Mouse (Mus musculus) C2C12 (cell line): ENCODE measurements around the gene Gm2696. TPM values are rescaled to one million over a fixed set of nuclear protein-coding genes. Genes with fewer than 3 reads are reported as not detected.

Source experiments
- H3K27me3 ChIP-seq: one replicate; pipeline ENCODE4 v1.6.1; 2011; ENCODE audit not compliant: control insufficient read depth, insufficient read depth, insufficient read length
- H3K36me3 ChIP-seq: one replicate; pipeline ENCODE4 v1.6.1; 2011; ENCODE audit not compliant: control insufficient read depth, insufficient read depth
- H3K4me3 ChIP-seq: one replicate; pipeline ENCODE4 v1.5.1; 2011; ENCODE audit warnings: mild to moderate bottlenecking, control low read depth; ENCODE audit not compliant: poor library complexity, insufficient read depth, severe bottlenecking
- H3K79me2 ChIP-seq: one replicate; pipeline ENCODE4 v1.6.1; 2011; ENCODE audit not compliant: control insufficient read depth, insufficient read depth
- H3K79me3 ChIP-seq: one replicate; pipeline ENCODE4 v1.6.1; 2011; ENCODE audit warnings: low read depth, control low read depth
- H3ac ChIP-seq: one replicate; pipeline ENCODE3; 2011; ENCODE audit warnings: low read depth; ENCODE audit not compliant: control insufficient read depth, insufficient read length
- CEBPB ChIP-seq: IDR thresholded peaks from one replicate; pipeline ENCODE4 v1.6.1; 2011; ENCODE audit warnings: low read depth, mild to moderate bottlenecking, control low read depth, moderate library complexity
- CTCF ChIP-seq: IDR thresholded peaks from one replicate; pipeline ENCODE4 v1.5.1; 2011; ENCODE audit not compliant: control insufficient read depth, insufficient read depth, insufficient read length
- FOSL1 ChIP-seq: IDR thresholded peaks from one replicate; pipeline ENCODE4 v1.8.0; 2011; ENCODE audit warnings: mild to moderate bottlenecking, low read length; ENCODE audit not compliant: poor library complexity, insufficient read depth, severe bottlenecking
- MAX ChIP-seq: IDR thresholded peaks from one replicate; pipeline ENCODE4 v1.6.1; 2011; ENCODE audit warnings: mild to moderate bottlenecking, control low read depth
- MYOD1 ChIP-seq: IDR thresholded peaks from one replicate; pipeline ENCODE4 v1.6.1; 2011; ENCODE audit warnings: low read depth; ENCODE audit not compliant: control insufficient read depth, insufficient read length
- MYOG ChIP-seq: IDR thresholded peaks from one replicate; pipeline ENCODE4 v1.6.1; 2011; ENCODE audit not compliant: control insufficient read depth, insufficient read length; ENCODE audit errors: extremely low read depth
- USF1 ChIP-seq: IDR thresholded peaks from one replicate; pipeline ENCODE4 v1.6.1; 2011; ENCODE audit warnings: low read depth, mild to moderate bottlenecking, control low read depth, moderate library complexity
- polyA plus RNA-seq: library from polyadenylated mRNA; unstranded; fragments of >200 nt; fragmentation: generic; extraction: Trizol; gene quantifications from one replicate; pipeline ENCODE4 v1.2.1, GENCODE M21; 2012; ENCODE audit warnings: missing spikeins

The Gm2696 gene
- polyA plus RNA-seq, 1 experiment = not detected

- Histone ChIP-seq H3K79me2 (no peaks in the 10 kb centered on the region), H3K27me3 (peaks cover 7% of the 10 kb centered on the region), H3K4me3 (no peak within 1 kb of the TSS), H3ac (no peak within 1 kb of the TSS), H3K79me3 (no peaks in the 10 kb centered on the region), H3K36me3 (no peaks in the 10 kb centered on the region)
- no peak for TF ChIP-seq USF1
- no peak for TF ChIP-seq MYOG
- TF ChIP-seq MAX = no peak
- TF ChIP-seq CEBPB = no peak
- TF ChIP-seq CTCF = no peak
- TF ChIP-seq MYOD1 = no peak
- no peak for TF ChIP-seq FOSL1
Observed at GRCm38 (mm10) chr10:77811743-77812142, 2.7 kb upstream of the Gm2696 start, which contains the start of gene Gm9507. TSS of gene Gm9507 (minus strand) at chr10:77811843.

GRCm38 (mm10) chr10:77815514-77815913, 1.0 kb downstream of the Gm2696 start:
- no peaks in the 10 kb centered on the region for H3K79me3 ChIP-seq
- H3K36me3 ChIP-seq = no peaks in the 10 kb centered on the region
- H3K4me3 ChIP-seq = no peak overlapping the region
- H3K79me2 ChIP-seq = no peaks in the 10 kb centered on the region
- peaks cover 20% of the 10 kb centered on the region for H3K27me3 ChIP-seq
- H3ac ChIP-seq = no peak overlapping the region
- TF ChIP-seq FOSL1 (no peak), CTCF (no peak), USF1 (no peak), MAX (no peak), MYOD1 (no peak), MYOG (no peak), CEBPB (no peak)

GRCm38 (mm10) chr10:77818523-77818922, 4.0 kb downstream of the Gm2696 start:
- Histone ChIP-seq H3K4me3 (no peak overlapping the region), H3K79me2 (no peaks in the 10 kb centered on the region), H3K27me3 (peaks cover 24% of the 10 kb centered on the region), H3K36me3 (no peaks in the 10 kb centered on the region), H3ac (no peak overlapping the region), H3K79me3 (no peaks in the 10 kb centered on the region)
- no peak for TF ChIP-seq MYOG
- no peak for TF ChIP-seq MAX
- TF ChIP-seq CTCF = no peak
- TF ChIP-seq CEBPB = no peak
- TF ChIP-seq MYOD1 = no peak
- TF ChIP-seq USF1 = no peak

- Histone ChIP-seq H3K27me3 (peaks cover 20% of the 10 kb centered on the region), H3K4me3 (no peak overlapping the region), H3K79me2 (no peaks in the 10 kb centered on the region), H3ac (no peak overlapping the region), H3K36me3 (no peaks in the 10 kb centered on the region), H3K79me3 (no peaks in the 10 kb centered on the region)
- TF ChIP-seq CTCF (no peak), MYOG (no peak), CEBPB (no peak), USF1 (no peak), FOSL1 (no peak), MYOD1 (no peak), MAX (no peak)
Observed at GRCm38 (mm10) chr10:77819203-77819602, 4.7 kb downstream of the Gm2696 start.

GRCm38 (mm10) chr10:77826951-77827350, 12.5 kb downstream of the Gm2696 start, which contains the start of gene Krtap10-4:
TSS of gene Krtap10-4 (minus strand) at chr10:77827095.
- TF ChIP-seq MYOD1 = no peak
- TF ChIP-seq MYOG = no peak
- H3K4me3 ChIP-seq = no peak within 1 kb of the TSS
- H3K27me3 ChIP-seq = peaks cover 24% of the 10 kb centered on the region
- H3K79me2 ChIP-seq = no peaks in the 10 kb centered on the region
- no peaks in the 10 kb centered on the region for H3K79me3 ChIP-seq
- no peaks in the 10 kb centered on the region for H3K36me3 ChIP-seq
- H3ac ChIP-seq = no peak within 1 kb of the TSS

GRCm38 (mm10) chr10:77835647-77836046, 21.2 kb downstream of the Gm2696 start, which contains the start of gene Krtap10-10:
TSS of gene Krtap10-10 (plus strand) at chr10:77835947.
- H3K79me3 ChIP-seq = no peaks in the 10 kb centered on the region
- no peak within 1 kb of the TSS for H3K4me3 ChIP-seq
- no peaks in the 10 kb centered on the region for H3K36me3 ChIP-seq

More at GRCm38 (mm10) chr10:77835647-77836046, 21.2 kb downstream of the Gm2696 start, which contains the start of gene Krtap10-10:
- H3ac ChIP-seq = no peak within 1 kb of the TSS
- no peaks in the 10 kb centered on the region for H3K79me2 ChIP-seq
- TF ChIP-seq FOSL1 (no peak), USF1 (no peak), CEBPB (no peak), CTCF (no peak)
- H3K27me3 ChIP-seq = peaks cover 6% of the 10 kb centered on the region
